Mouse (Mus musculus) embryonic fibroblast, embryonic 13.5 days (primary cell): ENCODE results near the gene Rnf150.

Experiments used
- CTCF ChIP-seq: IDR thresholded peaks from 2 replicates; pipeline ENCODE4 v1.5.1; 2011; ENCODE audit warnings: mild to moderate bottlenecking, control low read depth, low read length, moderate library complexity, borderline replicate concordance; ENCODE audit not compliant: insufficient read depth
- POLR2A ChIP-seq: IDR thresholded peaks from 2 replicates; pipeline ENCODE4 v1.6.1; 2011; ENCODE audit warnings: low read depth, mild to moderate bottlenecking, control low read depth, low read length, moderate library complexity

DNA sequence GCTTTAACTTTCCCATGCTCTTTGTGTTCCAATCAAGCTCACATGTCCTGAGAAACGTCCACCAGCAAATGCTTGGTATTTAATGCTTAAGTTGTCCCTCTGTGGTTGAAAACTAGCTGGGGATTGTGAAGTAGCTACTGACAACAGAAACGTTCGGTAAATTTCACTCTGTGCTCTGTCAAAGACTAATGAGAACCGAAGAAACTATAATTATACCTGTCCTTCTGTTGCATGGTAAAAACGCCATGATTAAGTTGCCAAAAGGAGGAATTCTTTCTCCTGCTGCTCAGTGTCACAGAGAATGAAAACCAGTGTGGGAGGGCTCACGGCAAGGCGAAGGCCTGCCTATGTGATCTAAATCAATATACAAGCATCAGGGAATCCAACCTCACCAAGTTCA is 204.8 kb downstream of the Rnf150 start:
- TF ChIP-seq CTCF, result no peak
- TF ChIP-seq POLR2A, result no peak
